ENCODE assay signal across 22 mouse cellular contexts in genomic region chr7:128537676-128538075, GRCm38 (mm10). TPM values are rescaled to one million over a fixed set of nuclear protein-coding genes. Genes with fewer than 3 reads are reported as not detected.
DNase-seq lines count a peak whose midpoint lies in the region; ATAC-seq lines count a peak whose summit lies in the region.
"Had no signal": no experiment of that assay in that cellular context is flagged by ENCODE, and none has a peak within 500 bp of the region (broad histone marks: within the 10 kb centered on the region; RNA-seq: fewer than 3 reads in every experiment).

No protein-coding gene starts in this region.

- WGBS in heart, embryonic 14.5 days: 25% methylated on average over 4 of the region's 4 CpGs
- 75% methylated on average over 4 of the region's 4 CpGs for WGBS in intestine, embryonic 15.5 days

- H3K9ac ChIP-seq in heart, embryonic 14.5 days (ENCODE audit: low read length): peak overlapping the region; percentile 63
- no peak overlapping the region for H3K9ac ChIP-seq in intestine, embryonic 15.5 days
- H3K9ac ChIP-seq: forebrain, embryonic 12.5 days; hindbrain, embryonic 15.5 days; limb, embryonic 15.5 days; liver, postnatal 0 days had no signal

- peaks cover 77 to 100% of the 10 kb centered on the region in 2 experiments for H3K4me1 ChIP-seq in heart, embryonic 14.5 days (ENCODE audit: control insufficient read depth in 2 of 2, insufficient read depth in 2 of 2, low read length in 2 of 2)
- H3K4me1 ChIP-seq in intestine, embryonic 15.5 days (replicated peaks): peaks cover 35% of the 10 kb centered on the region

- H3K27ac ChIP-seq in heart, embryonic 14.5 days (replicated peaks in 1 of 2; ENCODE audit: control insufficient read depth in 1 of 2, insufficient read depth in 1 of 2, low read depth in 2 of 2, low read length in 2 of 2): peak overlapping the region; percentile 91 to 95
- no peak overlapping the region for H3K27ac ChIP-seq in intestine, embryonic 15.5 days
- H3K27ac ChIP-seq: forebrain, embryonic 12.5 days; hindbrain, embryonic 15.5 days; limb, embryonic 15.5 days had no signal

- peak; percentile 55 for DNase-seq in gastrocnemius, postnatal 25 days
- no peak for DNase-seq in gastrocnemius, postnatal 10 days
- DNase-seq in heart, adult 8-10 months (ENCODE audit: low spot score): peak; percentile 68
- DNase-seq in heart, postnatal 4 days: peak; percentile 67
- DNase-seq in cerebellum, adult 18-20 months: no peak
- DNase-seq in kidney, adult 9 months: no peak
- DNase-seq: adrenal gland, postnatal 25 days; cerebellum, adult 2 months; kidney, postnatal 10 days; liver, postnatal 0 days; lung, postnatal 14 days; midbrain, embryonic 14.5 days; right cerebral cortex, postnatal 25 days; thymus, postnatal 25 days had no signal

- H3K27me3 ChIP-seq in heart, embryonic 14.5 days (ENCODE audit: control insufficient read depth, insufficient read depth, low read length): no peaks in the 10 kb centered on the region
- H3K27me3 ChIP-seq in intestine, embryonic 15.5 days (replicated peaks): no peaks in the 10 kb centered on the region
- H3K27me3 ChIP-seq: CH12.LX; hindbrain, embryonic 15.5 days; limb, embryonic 15.5 days had no signal

- H3K4me3 ChIP-seq in heart, embryonic 14.5 days (ENCODE audit: control insufficient read depth in 1 of 2, insufficient read depth in 1 of 2, low read depth in 1 of 2, low read length in 2 of 2): no peak overlapping the region
- no peak overlapping the region for H3K4me3 ChIP-seq in intestine, embryonic 15.5 days (replicated peaks)
- H3K4me3 ChIP-seq: forebrain, embryonic 12.5 days; hindbrain, embryonic 15.5 days; layer of hippocampus, adult 2 months; limb, embryonic 15.5 days had no signal

- peak overlapping the region; percentile 49 for H3K4me2 ChIP-seq in heart, embryonic 14.5 days (ENCODE audit: low read length)
- H3K4me2 ChIP-seq in intestine, embryonic 15.5 days (replicated peaks): no peak overlapping the region
- H3K4me2 ChIP-seq: forebrain, embryonic 12.5 days; hindbrain, embryonic 15.5 days; limb, embryonic 15.5 days had no signal

- peak; percentile 57 for ATAC-seq in heart, embryonic 14.5 days (ENCODE audit: insufficient number of reproducible peaks, insufficient read depth, low FRiP score, low read depth)
- ATAC-seq in intestine, embryonic 15.5 days: no peak
- ATAC-seq: intestine, postnatal 0 days had no signal

- H3K36me3 ChIP-seq in heart, embryonic 14.5 days (ENCODE audit: control insufficient read depth, insufficient read depth, low read length): peaks cover 27% of the 10 kb centered on the region
- H3K36me3 ChIP-seq in intestine, embryonic 15.5 days: 0 out of 2 replicates have a peak, but pooled peaks cover 3% of the 10 kb centered on the region
- H3K36me3 ChIP-seq: forebrain, embryonic 12.5 days; hindbrain, embryonic 15.5 days had no signal

- H3K9me3 ChIP-seq in heart, embryonic 14.5 days (ENCODE audit: control insufficient read depth, low read length): no peaks in the 10 kb centered on the region
- H3K9me3 ChIP-seq in intestine, embryonic 15.5 days: no peaks in the 10 kb centered on the region
- H3K9me3 ChIP-seq: forebrain, embryonic 12.5 days; hindbrain, embryonic 15.5 days; limb, embryonic 15.5 days had no signal

RNA-seq across cellular contexts. Expression of gene Bag3, which starts 14.3 kb away (rescaled TPM):
- 100 to 1,000 TPM; 122 to 129 TPM for total RNA-seq in gastrocnemius, postnatal 25 days (2021)
- total RNA-seq in gastrocnemius, postnatal 10 days (2021): 10 to 100 TPM; 85.7 to 94.3 TPM
- total RNA-seq in heart, adult 8-10 months (2022): 100 to 1,000 TPM; 281 to 370 (median 342) TPM
- polyA plus RNA-seq in heart, embryonic 14.5 days (2014; fragmentation: Nextera tagmentation; extraction: Ambion mirVana): 24.5 and 26.9 TPM in 2 replicates
- 100 to 1,000 TPM; 111 TPM for total RNA-seq in heart, postnatal 4 days (2021)
- polyA plus RNA-seq in intestine, embryonic 15.5 days (2015; fragmentation: Nextera tagmentation; extraction: Ambion mirVana): 10.9 and 12.3 TPM in 2 replicates

Comparison
In these comparisons a context has a peak if more than half of its experiments do, and no peak if none do; other contexts are left out.
1. DNase-seq: peak in gastrocnemius, postnatal 25 days (single experiment), heart, adult 8-10 months (single experiment) and heart, postnatal 4 days (single experiment); none in gastrocnemius, postnatal 10 days (single experiment), cerebellum, adult 18-20 months (0 of 2) and kidney, adult 9 months (single experiment).